Mouse (Mus musculus): Measurements from ENCODE around the gene Sept3. TPM values are rescaled to one million over a fixed set of nuclear protein-coding genes. Genes with fewer than 3 reads are reported as not detected.

The Sept3 gene
- polyA plus RNA-seq (2014; fragmentation: Illumina TruSeq; extraction: RNeasy Lipid Tissue Mini Kit (QIAGEN cat#74804); ENCODE audit: insufficient read depth, low read depth, low replicate concordance): 0.72 TPM

GRCm38 (mm10) chr15:82274593-82274926, at the start of gene Sept3:
Gene Sept3, plus strand, starts transcription at chr15:82274893.

GRCm38 (mm10) chr15:82244115-82244804, 30.4 kb upstream of the Sept3 start, which contains the start of gene Cenpm:
Gene Cenpm, minus strand, starts transcription at chr15:82244748.

GRCm38 (mm10) chr15:82252097-82252496, 22.6 kb upstream of the Sept3 start, which contains the start of gene 1500009C09Rik:
Gene 1500009C09Rik, plus strand, starts transcription at chr15:82252397.

GRCm38 (mm10) chr15:82298764-82299561, 24.3 kb downstream of the Sept3 start, which contains the start of gene Wbp2nl:
Gene Wbp2nl, plus strand, starts transcription at chr15:82298954.

GRCm38 (mm10) chr15:82338593-82339112, 64.0 kb downstream of the Sept3 start, which contains the start of the genes Naga, Pheta2 and Smdt1:
Gene Naga, minus strand, starts transcription at chr15:82338925.
Gene Pheta2, plus strand, starts transcription at chr15:82338942.
Gene Smdt1, plus strand, starts transcription at chr15:82338959.

Other genes starting within 250 kb of the Sept3 start
- 16.9 TPM for gene Desi1, start 241.0 kb upstream of the Sept3 start, polyA plus RNA-seq (2014; fragmentation: Illumina TruSeq; extraction: RNeasy Lipid Tissue Mini Kit (QIAGEN cat#74804); ENCODE audit: insufficient read depth, low read depth, low replicate concordance)
- 153 TPM for gene Snu13, start 227.3 kb upstream of the Sept3 start, polyA plus RNA-seq (2014; fragmentation: Illumina TruSeq; extraction: RNeasy Lipid Tissue Mini Kit (QIAGEN cat#74804); ENCODE audit: insufficient read depth, low read depth, low replicate concordance)
- gene 4930407I10Rik, start 215.7 kb upstream of the Sept3 start, polyA plus RNA-seq (2014; fragmentation: Illumina TruSeq; extraction: RNeasy Lipid Tissue Mini Kit (QIAGEN cat#74804); ENCODE audit: insufficient read depth, low read depth, low replicate concordance): not detected
- gene Mei1, start 204.9 kb upstream of the Sept3 start, polyA plus RNA-seq (2014; fragmentation: Illumina TruSeq; extraction: RNeasy Lipid Tissue Mini Kit (QIAGEN cat#74804); ENCODE audit: insufficient read depth, low read depth, low replicate concordance): not detected
- 10.0 TPM for gene Ccdc134, start 147.0 kb upstream of the Sept3 start, polyA plus RNA-seq (2014; fragmentation: Illumina TruSeq; extraction: RNeasy Lipid Tissue Mini Kit (QIAGEN cat#74804); ENCODE audit: insufficient read depth, low read depth, low replicate concordance)
- gene Srebf2, start 127.7 kb upstream of the Sept3 start, polyA plus RNA-seq (2014; fragmentation: Illumina TruSeq; extraction: RNeasy Lipid Tissue Mini Kit (QIAGEN cat#74804); ENCODE audit: insufficient read depth, low read depth, low replicate concordance): 45.6 TPM
- gene Shisa8, start 62.1 kb upstream of the Sept3 start, polyA plus RNA-seq (2014; fragmentation: Illumina TruSeq; extraction: RNeasy Lipid Tissue Mini Kit (QIAGEN cat#74804); ENCODE audit: insufficient read depth, low read depth, low replicate concordance): not detected
- 5.0 TPM for gene Tnfrsf13c, start 50.5 kb upstream of the Sept3 start, polyA plus RNA-seq (2014; fragmentation: Illumina TruSeq; extraction: RNeasy Lipid Tissue Mini Kit (QIAGEN cat#74804); ENCODE audit: insufficient read depth, low read depth, low replicate concordance)
- not detected for gene Cenpm, start 30.1 kb upstream of the Sept3 start, polyA plus RNA-seq (2014; fragmentation: Illumina TruSeq; extraction: RNeasy Lipid Tissue Mini Kit (QIAGEN cat#74804); ENCODE audit: insufficient read depth, low read depth, low replicate concordance)
- gene 1500009C09Rik, start 22.5 kb upstream of the Sept3 start, polyA plus RNA-seq (2014; fragmentation: Illumina TruSeq; extraction: RNeasy Lipid Tissue Mini Kit (QIAGEN cat#74804); ENCODE audit: insufficient read depth, low read depth, low replicate concordance): not detected
- not detected for gene Wbp2nl, start 24.1 kb downstream of the Sept3 start, polyA plus RNA-seq (2014; fragmentation: Illumina TruSeq; extraction: RNeasy Lipid Tissue Mini Kit (QIAGEN cat#74804); ENCODE audit: insufficient read depth, low read depth, low replicate concordance)
- gene Naga, start 64.0 kb downstream of the Sept3 start, polyA plus RNA-seq (2014; fragmentation: Illumina TruSeq; extraction: RNeasy Lipid Tissue Mini Kit (QIAGEN cat#74804); ENCODE audit: insufficient read depth, low read depth, low replicate concordance): 62.8 TPM
- 1.3 TPM for gene Pheta2, start 64.0 kb downstream of the Sept3 start, polyA plus RNA-seq (2014; fragmentation: Illumina TruSeq; extraction: RNeasy Lipid Tissue Mini Kit (QIAGEN cat#74804); ENCODE audit: insufficient read depth, low read depth, low replicate concordance)
- 231 TPM for gene Smdt1, start 64.1 kb downstream of the Sept3 start, polyA plus RNA-seq (2014; fragmentation: Illumina TruSeq; extraction: RNeasy Lipid Tissue Mini Kit (QIAGEN cat#74804); ENCODE audit: insufficient read depth, low read depth, low replicate concordance)
- gene Ndufa6, start 79.4 kb downstream of the Sept3 start, polyA plus RNA-seq (2014; fragmentation: Illumina TruSeq; extraction: RNeasy Lipid Tissue Mini Kit (QIAGEN cat#74804); ENCODE audit: insufficient read depth, low read depth, low replicate concordance): 285 TPM
- gene Cyp2d22, start 105.4 kb downstream of the Sept3 start, polyA plus RNA-seq (2014; fragmentation: Illumina TruSeq; extraction: RNeasy Lipid Tissue Mini Kit (QIAGEN cat#74804); ENCODE audit: insufficient read depth, low read depth, low replicate concordance): 29.1 TPM
- gene Cyp2d11, start 119.1 kb downstream of the Sept3 start, polyA plus RNA-seq (2014; fragmentation: Illumina TruSeq; extraction: RNeasy Lipid Tissue Mini Kit (QIAGEN cat#74804); ENCODE audit: insufficient read depth, low read depth, low replicate concordance): not detected
- gene Cyp2d10, start 132.3 kb downstream of the Sept3 start, polyA plus RNA-seq (2014; fragmentation: Illumina TruSeq; extraction: RNeasy Lipid Tissue Mini Kit (QIAGEN cat#74804); ENCODE audit: insufficient read depth, low read depth, low replicate concordance): not detected
- gene Cyp2d9, start 158.5 kb downstream of the Sept3 start, polyA plus RNA-seq (2014; fragmentation: Illumina TruSeq; extraction: RNeasy Lipid Tissue Mini Kit (QIAGEN cat#74804); ENCODE audit: insufficient read depth, low read depth, low replicate concordance): not detected

Measured in lung, adult 10 weeks (tissue).